Mouse (Mus musculus) liver, adult 2 months (tissue): ENCODE data around the gene Slc9a9. TPM values are rescaled to one million over a fixed set of nuclear protein-coding genes. Genes with fewer than 3 reads are reported as not detected.

ENCODE experiments used
- DNase-seq: peaks from one replicate; pipeline ENCODE4 v3.0.0-alpha.2; 2011; ENCODE audit warnings: low read depth, low spot score; ENCODE audit errors: extremely low read depth
- H3K27ac ChIP-seq: fragments of 200-500 bp; replicated peaks from 2 replicates; pipeline ENCODE4 v1.5.1; 2012; ENCODE audit warnings: low read depth, mild to moderate bottlenecking, control low read depth, inconsistent platforms, low read length; ENCODE audit not compliant: insufficient read depth
- H3K27me3 ChIP-seq: fragments of 200-500 bp; 2 replicates; pipeline ENCODE4 v1.6.1; 2012; ENCODE audit warnings: mild to moderate bottlenecking, moderate library complexity, low read length, inconsistent platforms; ENCODE audit not compliant: control insufficient read depth, insufficient read depth
- H3K36me3 ChIP-seq: fragments of 200-500 bp; 2 replicates; pipeline ENCODE4 v1.6.1; 2012; ENCODE audit warnings: low read length, inconsistent platforms; ENCODE audit not compliant: control insufficient read depth, insufficient read depth
- H3K4me1 ChIP-seq: fragments of 200-500 bp; 2 replicates; pipeline ENCODE4 v1.6.1; 2011; ENCODE audit warnings: low read length; ENCODE audit not compliant: control insufficient read depth, insufficient read depth
- H3K4me3 ChIP-seq: fragments of 200-500 bp; 2 replicates; pipeline ENCODE4 v1.5.1; 2011; ENCODE audit warnings: low read depth, mild to moderate bottlenecking, control low read depth, low read length, moderate library complexity; ENCODE audit not compliant: insufficient read depth
- H3K79me2 ChIP-seq: fragments of 200-500 bp; 2 replicates; pipeline ENCODE4 v1.6.1; 2012; ENCODE audit warnings: inconsistent platforms, mild to moderate bottlenecking, low read length, moderate library complexity; ENCODE audit not compliant: control insufficient read depth, insufficient read depth
- H3K9ac ChIP-seq: fragments of 200-500 bp; 2 replicates; pipeline ENCODE4 v1.6.1; 2012; ENCODE audit warnings: low read depth, mild to moderate bottlenecking, control low read depth, inconsistent platforms, low read length
- CTCF ChIP-seq: fragments of 200-500 bp; IDR thresholded peaks from 2 replicates; pipeline ENCODE4 v1.5.1; 2011; ENCODE audit warnings: low read depth, low read length, control low read depth
- POLR2A ChIP-seq: fragments of 200-500 bp; IDR thresholded peaks from 2 replicates; pipeline ENCODE4 v1.6.1; 2011; ENCODE audit warnings: low read length, control low read depth; ENCODE audit not compliant: insufficient read depth; ENCODE audit errors: extremely low read depth
- WGBS: fragments of 180-500 bp; shearing (Covaris S2); methylation state at CpG from one replicate; pipeline ENCODE4 v1.1.7; 2018; 5-methylcytosine and 5-hydroxymethylcytosine counted together
- polyA plus RNA-seq: library from polyadenylated mRNA; depleted of rRNA; stranded (reverse); fragments of >200 nt; gene quantifications from 2 replicates; pipeline ENCODE4 v1.2.3, GENCODE M21; 2012
- total RNA-seq: library from RNA; depleted of rRNA; stranded (reverse); fragments of >200 nt; gene quantifications from 2 replicates; pipeline ENCODE4 v1.2.3, GENCODE M21; 2014

Gene Slc9a9
- total and polyA plus RNA-seq, 2 experiments: 1.7 to 6.0 TPM

DNA sequence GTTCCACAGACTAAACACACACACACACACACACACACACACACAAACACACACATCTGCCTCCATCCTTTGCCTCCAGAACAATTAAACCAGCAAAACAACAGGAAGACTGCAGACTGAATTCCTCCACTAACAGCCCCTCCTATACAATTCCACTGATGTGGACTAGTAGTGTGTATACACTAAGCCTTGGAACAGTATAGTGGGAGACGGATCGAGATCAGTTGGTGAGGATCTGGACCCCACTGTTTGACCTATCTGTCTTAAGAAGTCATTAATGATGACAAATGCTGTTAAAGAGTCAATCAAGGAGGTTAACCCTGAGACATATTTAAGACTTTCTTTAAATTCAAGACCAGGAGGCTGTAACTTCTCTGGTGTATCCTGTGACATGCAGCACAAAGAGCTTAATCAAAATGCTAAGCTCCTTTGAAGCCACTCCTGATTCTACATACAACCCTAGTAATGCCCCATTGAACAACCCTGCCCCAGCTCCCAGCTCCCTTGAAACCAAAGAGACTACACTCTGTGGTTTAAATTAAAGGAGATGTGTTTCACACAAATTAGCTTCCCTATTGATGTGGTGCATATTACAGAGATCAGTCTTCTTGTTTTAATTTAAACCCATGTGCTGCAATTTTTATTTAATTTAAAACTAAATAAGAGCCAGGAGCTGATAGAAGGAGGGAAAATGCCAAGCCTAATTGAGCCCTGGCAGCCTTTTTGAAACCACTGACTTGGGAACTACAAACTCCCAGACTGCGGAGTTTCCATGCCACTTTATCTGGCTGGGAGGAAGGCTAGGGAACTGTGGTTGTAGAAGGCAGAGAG is 364.6 kb downstream of the Slc9a9 start:
- Histone ChIP-seq H3K4me1 (no peaks in the 10 kb centered on the region), H3K4me3 (no peak overlapping the region), H3K27me3 (no peaks in the 10 kb centered on the region), H3K79me2 (no peaks in the 10 kb centered on the region), H3K27ac (no peak overlapping the region), H3K9ac (no peak overlapping the region), H3K36me3 (no peaks in the 10 kb centered on the region)
- WGBS: 90% methylated on average over 3 of the region's 3 CpGs
- DNase-seq: no peak
- no peak for TF ChIP-seq CTCF
- no peak for TF ChIP-seq POLR2A

DNA sequence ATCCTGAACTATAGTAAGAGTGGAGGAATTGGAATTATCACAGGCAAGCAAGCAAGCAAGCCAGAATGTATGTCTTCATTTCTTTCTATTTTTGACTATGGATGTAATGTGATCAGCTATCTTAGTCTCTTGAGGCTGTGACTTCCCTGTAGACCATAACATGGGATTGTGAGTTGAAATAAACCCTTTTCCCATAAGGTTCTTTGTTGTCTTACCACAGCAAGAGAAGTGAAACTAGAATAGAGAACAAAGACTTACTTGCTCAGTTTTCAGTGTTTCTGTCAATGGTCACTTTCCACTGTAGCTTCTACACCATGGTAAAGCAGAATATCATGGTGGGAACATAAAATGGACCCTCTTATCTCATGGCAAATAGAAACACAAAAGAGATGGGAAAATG is 366.5 kb downstream of the Slc9a9 start:
- TF ChIP-seq CTCF (no peak), POLR2A (no peak)
- no peak overlapping the region for H3K27ac ChIP-seq
- no peaks in the 10 kb centered on the region for H3K79me2 ChIP-seq
- no peaks in the 10 kb centered on the region for H3K36me3 ChIP-seq
- H3K4me1 ChIP-seq: no peaks in the 10 kb centered on the region
- H3K4me3 ChIP-seq: no peak overlapping the region
- peak; percentile 5 for DNase-seq
- no peak overlapping the region for H3K9ac ChIP-seq
- no peaks in the 10 kb centered on the region for H3K27me3 ChIP-seq

DNA sequence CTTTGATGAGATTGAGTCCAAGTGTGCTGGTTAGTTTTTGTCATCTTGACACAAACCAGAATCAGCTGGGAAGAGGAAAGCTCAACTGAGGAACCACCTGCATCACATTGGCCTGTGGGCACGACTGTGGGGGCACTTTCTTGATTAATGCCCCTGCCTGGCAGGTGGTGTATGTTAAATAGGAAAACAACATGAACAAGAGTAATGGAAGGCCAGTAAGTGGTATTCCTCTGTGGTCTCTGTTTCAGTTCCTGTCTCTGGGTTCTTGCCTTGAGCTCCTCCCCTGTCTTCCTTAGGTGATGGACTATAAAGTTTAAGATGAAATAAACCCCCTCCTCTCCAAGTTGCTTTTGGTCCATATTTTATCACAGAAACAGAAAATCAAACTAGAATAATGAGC is 372.7 kb downstream of the Slc9a9 start:
- Histone ChIP-seq H3K9ac (no peak overlapping the region), H3K27ac (no peak overlapping the region), H3K36me3 (no peaks in the 10 kb centered on the region), H3K27me3 (no peaks in the 10 kb centered on the region), H3K4me3 (no peak overlapping the region), H3K4me1 (no peaks in the 10 kb centered on the region), H3K79me2 (no peaks in the 10 kb centered on the region)
- DNase-seq: no peak
- 51% methylated on average over 1 of the region's 1 CpGs for WGBS
- TF ChIP-seq CTCF (no peak), POLR2A (no peak)

DNA sequence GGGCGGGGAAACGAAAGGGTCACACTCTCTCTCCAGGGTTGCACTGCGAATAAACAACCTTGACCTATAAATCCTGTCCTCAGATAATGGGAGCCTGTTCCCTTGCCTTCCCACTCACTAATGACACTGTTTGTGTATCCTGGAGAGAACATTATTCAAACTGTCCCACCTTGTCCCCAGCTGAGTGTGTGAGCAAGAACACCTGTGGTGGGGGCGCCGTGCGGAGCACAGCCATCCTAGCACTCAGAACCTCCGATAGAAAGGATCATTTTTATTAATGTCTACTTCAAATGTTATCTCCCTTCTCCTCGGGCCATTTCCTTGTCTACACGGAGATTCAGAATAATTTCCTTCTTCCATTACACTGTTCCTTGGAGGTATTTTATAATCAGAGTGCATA is 382.5 kb downstream of the Slc9a9 start:
- H3K79me2 ChIP-seq: no peaks in the 10 kb centered on the region
- no peaks in the 10 kb centered on the region for H3K4me1 ChIP-seq
- H3K4me3 ChIP-seq: no peak overlapping the region
- no peaks in the 10 kb centered on the region for H3K36me3 ChIP-seq
- 65% methylated on average over 9 of the region's 9 CpGs for WGBS
- H3K27ac ChIP-seq: no peak overlapping the region
- no peak for DNase-seq
- no peak overlapping the region for H3K9ac ChIP-seq
- no peak for TF ChIP-seq POLR2A
- no peak for TF ChIP-seq CTCF
- H3K27me3 ChIP-seq: no peaks in the 10 kb centered on the region

DNA sequence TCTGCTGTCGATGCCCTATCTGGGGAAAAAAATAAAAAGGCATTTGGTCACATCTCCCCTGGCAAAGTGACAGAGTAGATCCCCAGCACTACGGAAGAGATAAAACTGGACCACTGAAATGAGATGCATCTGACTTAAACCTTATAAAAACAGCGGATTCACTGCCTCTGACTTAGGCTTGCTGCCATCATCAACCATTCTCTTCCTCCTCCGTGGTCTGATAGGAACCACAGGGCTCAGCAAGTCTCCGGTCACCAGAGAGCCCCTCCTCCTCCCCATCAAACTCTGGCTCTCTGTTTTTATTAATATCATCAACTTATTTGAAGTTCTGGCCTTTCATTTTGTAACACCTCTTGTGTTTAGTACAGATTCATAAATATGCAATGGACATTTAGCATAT is 383.5 kb downstream of the Slc9a9 start:
- Histone ChIP-seq H3K9ac (no peak overlapping the region), H3K27me3 (no peaks in the 10 kb centered on the region), H3K36me3 (no peaks in the 10 kb centered on the region), H3K4me1 (no peaks in the 10 kb centered on the region), H3K79me2 (no peaks in the 10 kb centered on the region), H3K27ac (no peak overlapping the region), H3K4me3 (no peak overlapping the region)
- WGBS: 71% methylated on average over 5 of the region's 5 CpGs
- no peak for TF ChIP-seq CTCF
- no peak for DNase-seq

DNA sequence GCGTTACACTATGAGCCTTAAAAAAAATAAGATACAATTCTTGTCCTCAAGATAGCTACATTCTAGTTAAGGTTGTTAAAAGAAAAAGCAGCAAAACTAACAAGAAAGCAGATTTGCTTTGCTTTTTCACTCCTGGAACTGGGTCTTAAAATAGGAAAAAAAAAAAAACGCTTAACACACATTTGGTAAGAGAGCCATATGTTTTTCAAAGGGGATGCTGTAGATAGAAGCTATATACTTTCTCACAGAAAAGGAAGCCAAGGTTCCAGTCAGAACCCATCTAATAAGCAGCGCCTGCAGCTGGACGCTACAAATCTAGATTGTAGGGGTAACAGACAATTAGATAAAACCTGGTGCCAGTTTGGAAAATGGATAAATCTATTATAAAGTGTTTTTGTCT is 386.1 kb downstream of the Slc9a9 start:
- Histone ChIP-seq H3K9ac (no peak overlapping the region), H3K27me3 (no peaks in the 10 kb centered on the region), H3K27ac (no peak overlapping the region), H3K79me2 (no peaks in the 10 kb centered on the region), H3K4me3 (no peak overlapping the region), H3K36me3 (no peaks in the 10 kb centered on the region), H3K4me1 (no peaks in the 10 kb centered on the region)
- 88% methylated on average over 4 of the region's 4 CpGs for WGBS
- no peak for DNase-seq
- TF ChIP-seq POLR2A (no peak), CTCF (no peak)
